Mouse (Mus musculus) CD4-positive, CD25-positive, alpha-beta regulatory T cell, adult 2 months (primary cell): ENCODE data around the gene Hrh1.

Source experiments
- DNase-seq: peaks from one replicate; pipeline ENCODE4 v3.0.0-alpha.2; 2012; ENCODE audit warnings: low read depth, low spot score

The Hrh1 gene

DNA sequence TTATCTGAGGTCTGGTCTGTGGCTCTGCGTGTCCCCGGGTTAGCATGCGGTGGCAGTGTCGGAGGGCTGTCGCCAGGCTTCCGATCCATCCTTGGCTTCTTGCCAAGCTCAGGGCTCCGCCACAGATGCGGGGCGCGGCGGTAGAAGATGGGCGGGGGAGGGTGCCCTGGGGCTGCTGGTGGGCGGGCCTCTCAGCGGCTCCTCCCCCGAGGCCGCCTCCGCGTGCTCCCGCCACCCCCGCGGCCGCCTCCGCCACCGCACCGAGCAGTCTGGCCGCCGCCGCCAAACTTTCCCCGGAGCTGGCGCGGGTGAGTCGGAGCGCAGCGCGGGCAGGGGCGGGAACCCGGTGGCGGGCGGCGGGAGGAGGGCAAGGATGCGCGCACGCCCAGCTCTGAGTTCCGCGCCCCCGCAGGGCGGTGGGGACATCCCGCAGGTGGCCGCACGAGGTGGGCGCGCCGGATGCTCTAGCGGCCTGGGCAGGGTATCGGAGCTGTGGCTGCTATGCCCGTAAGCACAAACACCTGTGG is at the start of gene Hrh1:
Hrh1 (plus strand) TSS at position 246 of the 527 bp plus-strand sequence.
- DNase-seq, result peak; percentile 25

DNA sequence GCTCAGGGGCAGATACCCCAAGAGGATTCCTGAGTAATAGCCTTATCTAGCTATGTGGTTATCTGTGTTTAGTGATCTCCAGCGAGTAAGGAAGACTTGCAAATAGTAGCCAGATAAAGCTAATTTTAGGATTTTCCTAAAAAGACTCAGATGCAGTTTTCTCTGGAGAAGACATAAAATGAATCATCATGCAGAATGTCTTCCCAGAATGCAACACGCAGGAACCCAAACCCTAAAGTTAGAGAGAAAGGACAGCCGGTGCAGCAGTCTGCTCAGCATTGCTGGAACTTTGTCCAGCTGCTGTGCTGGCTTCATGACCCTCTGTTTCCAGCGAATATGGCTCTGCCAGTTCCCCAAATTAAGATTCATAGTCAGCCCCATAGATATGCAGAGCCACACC is 43.1 kb upstream of the Hrh1 start:
- DNase-seq, result no peak

DNA sequence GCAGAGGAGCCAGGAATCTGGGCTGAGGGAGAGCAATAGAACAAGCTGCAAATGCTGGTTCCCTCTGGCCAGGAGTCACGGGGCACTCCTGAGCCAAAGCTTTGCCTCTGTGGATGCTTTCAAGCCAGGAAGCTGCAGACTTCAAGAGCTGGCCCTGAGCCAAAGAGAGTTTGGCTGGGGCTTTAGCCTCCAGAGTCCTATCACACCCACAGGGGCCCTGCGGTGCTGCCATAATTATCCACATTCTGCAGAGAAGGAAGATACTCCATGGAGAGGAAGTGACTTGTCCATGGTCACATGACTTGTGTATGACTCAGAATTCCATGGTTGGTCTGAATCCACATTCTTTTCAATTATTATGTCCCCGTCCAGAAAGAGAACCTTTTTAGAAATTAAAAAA is 39.6 kb upstream of the Hrh1 start:
- no peak for DNase-seq

GRCm38 (mm10) chr6:114362355-114362754 is 35.4 kb upstream of the Hrh1 start:
- no peak for DNase-seq

DNA sequence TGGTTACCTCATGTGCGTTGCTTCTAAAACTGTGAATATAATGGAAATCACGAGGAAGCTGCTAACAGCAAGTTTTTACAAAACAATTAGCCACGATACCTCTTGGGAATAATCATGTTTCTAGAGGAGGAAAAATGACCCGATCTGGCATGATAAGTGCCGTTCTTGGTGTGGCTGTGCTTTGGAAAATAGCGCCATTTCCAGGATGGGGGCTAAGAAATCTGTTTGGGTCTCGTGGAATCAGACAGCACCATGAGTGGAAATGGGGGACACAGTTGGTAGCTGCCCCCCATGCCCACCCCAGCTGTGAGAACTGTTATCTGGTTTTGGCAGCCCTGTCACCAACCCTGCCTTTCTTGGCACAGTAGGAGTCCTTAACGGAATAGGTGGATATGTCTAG is 34.0 kb upstream of the Hrh1 start:
- no peak for DNase-seq

DNA sequence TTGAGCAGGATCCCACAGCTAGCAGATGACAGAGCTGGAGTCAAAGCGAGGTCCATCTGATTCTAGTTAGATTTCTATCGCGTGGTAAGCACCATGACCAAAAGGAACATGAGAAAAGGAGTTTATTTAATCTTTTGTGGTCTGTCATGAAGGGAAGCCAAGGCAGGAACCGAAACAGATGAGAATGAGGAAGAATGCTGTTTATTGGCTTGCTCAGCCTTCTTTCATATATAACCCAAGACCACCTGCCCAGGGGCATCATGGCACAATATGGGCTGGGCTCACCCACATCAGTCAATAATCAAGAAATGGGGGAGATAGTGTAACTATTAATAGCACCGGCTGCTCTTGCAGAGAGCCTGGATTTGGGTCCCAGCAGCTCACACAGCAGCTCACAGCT is 33.0 kb upstream of the Hrh1 start:
- DNase-seq, result no peak

DNA sequence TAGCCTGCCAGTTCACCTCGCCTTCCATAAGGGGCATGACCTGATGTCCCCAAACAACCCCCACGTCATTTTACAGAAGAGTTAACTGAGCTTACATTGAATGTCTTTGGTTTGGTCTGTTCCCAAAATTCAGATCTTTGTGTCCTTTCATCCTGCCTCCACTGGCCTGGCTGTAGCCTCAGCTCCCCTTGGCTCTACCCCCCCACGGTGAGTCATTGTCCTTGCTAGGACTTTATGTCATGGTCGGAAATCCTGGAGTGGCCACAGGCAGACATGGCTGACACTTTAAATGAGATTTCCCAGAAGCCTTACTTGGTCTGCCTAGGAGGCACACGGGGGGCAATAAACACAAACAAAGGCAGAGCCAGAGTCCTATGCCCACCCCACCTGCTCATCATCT is 31.5 kb upstream of the Hrh1 start:
- no peak for DNase-seq

GRCm38 (mm10) chr6:114367681-114368080 is 30.1 kb upstream of the Hrh1 start:
- no peak for DNase-seq

- DNase-seq, result no peak
These were observed 29.5 kb upstream of the Hrh1 start for GRCm38 (mm10) chr6:114368196-114368595.

DNA sequence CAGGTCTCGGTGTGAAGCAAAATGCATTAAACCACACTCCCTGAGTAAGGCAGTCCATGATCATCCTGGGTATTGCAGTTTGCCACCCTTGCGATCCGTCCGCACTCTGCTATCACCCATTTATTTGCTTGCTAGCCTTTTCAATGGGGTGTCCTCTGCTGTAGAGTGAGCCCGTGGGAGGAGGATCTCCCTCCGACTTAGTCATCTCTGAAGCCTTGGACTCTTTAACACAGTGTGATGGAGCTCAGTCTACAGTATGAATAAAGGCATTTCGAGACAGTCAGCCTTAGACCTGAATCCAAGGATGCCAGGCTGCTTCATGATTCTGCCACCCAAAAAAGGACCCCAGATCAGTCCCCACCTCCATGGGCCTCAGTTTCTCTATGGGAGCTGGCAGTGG is 25.0 kb upstream of the Hrh1 start:
- DNase-seq, result no peak

- no peak for DNase-seq
These were observed 16.9 kb upstream of the Hrh1 start for GRCm38 (mm10) chr6:114380872-114381271.

DNA sequence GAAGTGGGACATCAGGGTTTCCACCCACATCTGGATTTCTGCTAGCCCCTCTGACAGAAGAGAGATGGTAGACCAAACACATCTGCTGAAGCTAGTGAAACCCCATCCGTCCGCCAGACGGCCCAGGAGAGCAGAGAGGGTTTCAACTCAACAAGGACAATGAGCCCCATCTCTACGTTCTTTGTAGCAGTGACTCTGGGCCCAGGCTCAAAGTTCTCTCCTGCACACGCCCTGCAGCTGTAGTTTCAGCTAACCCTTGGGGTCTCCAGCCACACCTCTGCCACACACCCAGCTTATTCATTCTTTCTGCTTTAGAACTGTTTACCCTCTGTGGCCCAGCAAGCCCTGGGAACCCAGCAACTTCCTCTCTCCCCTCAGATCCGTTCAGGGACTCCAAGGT is 10.4 kb upstream of the Hrh1 start:
- no peak for DNase-seq

DNA sequence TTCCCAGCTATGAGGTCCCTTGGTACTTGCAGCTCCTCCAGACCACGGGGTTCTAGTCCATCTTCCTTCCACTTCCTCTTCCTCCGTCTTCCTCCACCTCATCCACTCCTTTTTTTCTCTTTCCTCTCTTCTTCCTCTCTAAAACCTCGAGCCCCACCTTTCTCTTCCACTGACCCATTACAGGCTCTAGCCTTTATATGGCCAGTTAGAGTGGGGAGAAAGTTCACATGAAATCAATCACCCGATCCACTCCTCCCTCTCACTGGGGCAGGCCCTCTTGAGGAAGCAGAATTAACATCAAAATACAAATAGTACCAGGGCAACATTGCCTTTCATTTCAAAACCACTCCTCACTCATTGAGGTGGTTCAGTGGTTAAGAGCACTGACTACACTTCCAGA is 9.9 kb upstream of the Hrh1 start:
- no peak for DNase-seq

DNA sequence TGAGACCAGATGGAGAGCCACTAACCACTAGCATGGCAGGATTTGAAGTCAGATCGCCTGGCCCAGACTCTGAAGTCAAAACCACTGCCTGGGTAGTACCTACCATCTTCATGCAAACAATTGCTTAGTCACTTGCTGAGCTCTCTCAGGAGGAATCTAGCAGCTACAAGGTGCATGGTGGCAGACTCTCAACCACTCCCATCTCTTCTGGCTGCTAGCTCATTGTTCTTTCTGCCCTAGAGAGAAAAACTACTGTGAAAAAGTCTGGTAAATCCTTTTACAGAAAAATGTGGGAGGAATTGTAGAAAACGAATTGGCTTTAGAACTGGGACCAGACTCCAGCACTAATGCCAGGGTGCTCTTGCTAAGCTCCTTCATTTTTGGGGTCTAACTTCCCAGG is 7.6 kb upstream of the Hrh1 start:
- DNase-seq, result no peak

DNA sequence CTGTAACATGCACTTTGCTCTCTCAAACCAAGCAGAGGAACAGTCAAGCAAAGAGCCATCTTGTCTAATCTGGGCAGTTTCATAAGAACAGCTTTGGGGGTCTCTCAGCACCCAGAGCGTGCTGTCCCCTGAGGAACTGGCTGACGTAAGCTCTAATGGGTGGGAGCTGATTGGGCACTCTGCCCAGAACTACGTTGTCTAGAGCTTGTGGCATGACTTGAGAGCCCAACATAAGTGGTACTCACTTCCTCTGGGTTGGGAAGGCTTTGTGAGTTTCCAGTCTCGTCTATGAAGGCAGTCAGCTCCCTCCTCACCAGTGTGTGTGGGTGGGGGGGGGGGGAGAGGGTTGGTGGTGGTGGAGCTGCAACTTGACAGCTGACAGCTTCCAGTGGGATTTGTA is 2.8 kb upstream of the Hrh1 start:
- DNase-seq, result no peak

DNA sequence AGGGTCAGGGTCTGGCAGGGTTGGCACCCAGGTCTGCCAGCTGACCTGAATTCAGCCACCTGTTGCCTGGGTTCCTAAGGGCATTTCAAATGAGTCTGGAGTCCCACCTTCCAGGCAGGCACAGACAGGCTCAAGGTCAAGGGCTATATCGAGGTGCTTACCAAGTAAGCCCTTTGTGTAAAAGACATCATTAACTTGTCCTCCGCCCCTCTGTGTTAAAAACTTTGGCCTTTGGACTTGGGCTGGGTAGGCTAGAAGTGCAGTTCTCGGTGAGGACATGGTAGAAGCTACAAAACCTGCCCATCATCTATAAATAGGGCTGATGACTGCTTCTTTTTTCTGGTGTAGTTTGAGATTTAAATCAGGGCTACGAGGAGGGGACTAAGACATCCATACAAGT is 1.1 kb upstream of the Hrh1 start:
- no peak for DNase-seq

DNA sequence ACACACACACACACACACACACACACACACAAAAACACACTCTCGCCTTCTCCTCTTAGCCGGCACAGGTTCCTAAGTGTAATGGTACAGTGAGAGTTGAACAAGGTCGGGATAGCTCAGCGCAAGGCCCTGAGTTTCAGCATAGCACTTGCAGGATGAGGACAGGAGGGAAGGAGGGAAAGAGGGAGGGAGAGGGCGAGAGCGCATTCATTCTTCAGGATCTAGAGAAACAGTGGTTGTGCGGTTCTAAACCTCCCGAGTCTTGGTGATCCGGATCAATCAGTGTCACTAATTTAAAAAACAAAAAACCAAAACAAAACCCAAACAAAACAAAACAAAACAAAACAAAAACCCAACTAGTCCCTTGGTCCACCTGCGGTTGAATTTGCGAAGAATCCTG is 456 bp upstream of the Hrh1 start:
- DNase-seq, result no peak

GRCm38 (mm10) chr6:114398626-114399025 is 890 bp downstream of the Hrh1 start:
- DNase-seq, result peak; percentile 3

DNA sequence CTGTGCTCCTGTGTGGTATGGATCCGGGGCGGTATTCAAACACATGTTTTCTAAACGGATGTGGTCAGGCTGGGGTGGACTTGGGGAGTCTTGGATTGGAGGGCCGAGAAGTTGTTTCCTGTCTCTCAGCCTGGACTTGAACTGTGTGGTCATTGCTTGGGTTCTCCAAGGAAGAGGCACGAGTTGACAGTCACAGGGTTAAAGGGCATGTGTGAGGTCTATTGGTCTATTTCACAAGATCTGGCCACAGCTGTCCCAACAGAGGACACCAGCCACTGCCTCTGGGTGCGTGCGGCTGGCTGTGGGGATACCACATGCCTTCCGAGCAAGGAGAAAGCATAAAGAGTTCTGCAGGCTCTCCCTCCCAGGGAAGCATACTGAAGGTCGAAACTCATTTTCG is 2.7 kb downstream of the Hrh1 start:
- DNase-seq, result no peak

- no peak for DNase-seq
These were observed 3.1 kb downstream of the Hrh1 start for GRCm38 (mm10) chr6:114400841-114401240.

GRCm38 (mm10) chr6:114402161-114402560 is 4.4 kb downstream of the Hrh1 start:
- no peak for DNase-seq

GRCm38 (mm10) chr6:114403632-114404031 is 5.9 kb downstream of the Hrh1 start:
- no peak for DNase-seq

DNA sequence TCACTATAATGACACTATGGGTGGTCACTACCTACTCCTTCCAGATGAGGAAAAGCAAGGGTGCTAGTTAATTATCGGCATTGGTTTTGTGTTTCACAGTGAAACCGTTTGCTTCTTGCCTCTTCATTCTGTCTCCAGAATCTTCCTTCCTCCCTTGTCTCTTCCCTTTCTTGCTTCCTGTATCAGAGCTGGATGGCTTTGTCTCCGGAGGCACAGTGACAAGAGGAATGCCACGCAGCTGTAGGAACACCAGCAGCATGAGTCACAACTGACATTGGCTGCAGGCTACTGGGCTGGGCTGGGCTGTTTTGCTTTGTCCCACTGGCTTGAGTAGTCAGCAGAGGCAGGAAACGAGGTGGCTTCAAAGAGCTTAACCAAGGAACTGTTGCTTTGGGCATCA is 6.4 kb downstream of the Hrh1 start:
- DNase-seq, result no peak

GRCm38 (mm10) chr6:114404774-114405468 is 7.2 kb downstream of the Hrh1 start:
- DNase-seq, result no peak
